Mouse (Mus musculus): ENCODE results near the gene Zdhhc25. TPM values are rescaled to one million over a fixed set of nuclear protein-coding genes. Genes with fewer than 3 reads are reported as not detected.

Zdhhc25 gene
- total RNA-seq (2014; rRNA removed) (not detected in 2 replicates), polyA plus RNA-seq (2015; fragmentation: Nextera tagmentation; extraction: Ambion mirVana) (not detected in 2 replicates)

- Histone ChIP-seq H3K9ac (replicated peaks; ENCODE audit: low read length) (no peak within 1 kb of the TSS), H3K36me3 (ENCODE audit: insufficient read depth, low read length) (no peaks in the 10 kb centered on the region), H3K27me3 (ENCODE audit: insufficient read depth, low read length) (no peaks in the 10 kb centered on the region), H3K4me3 (ENCODE audit: low read length) (no peak within 1 kb of the TSS), H3K4me1 (ENCODE audit: insufficient read depth, low read length) (no peaks in the 10 kb centered on the region), H3K9me3 (ENCODE audit: low read length) (0 out of 2 replicates have a peak, but pooled peaks cover 2% of the 10 kb centered on the region), H3K27ac (no peak within 1 kb of the TSS), H3K4me2 (ENCODE audit: low read depth, low read length) (no peak within 1 kb of the TSS)
- no peak for ATAC-seq
- no peak for DNase-seq (ENCODE audit: low spot score)
- WGBS: 82% methylated on average over 4 of the region's 4 CpGs
- no peak for TF ChIP-seq CTCF (IDR thresholded peaks at IDR 0.05; ENCODE audit: low read depth)
Observed at GRCm38 (mm10) chr15:88600002-88600401, at the start of gene Zdhhc25. Zdhhc25 (plus strand) TSS chr15:88600302.

GRCm38 (mm10) chr15:88552852-88553251 is 47.2 kb upstream of the Zdhhc25 start:
- Histone ChIP-seq H3K4me1 (ENCODE audit: insufficient read depth, low read length) (no peaks in the 10 kb centered on the region), H3K27ac (no peak overlapping the region), H3K4me2 (ENCODE audit: low read depth, low read length) (no peak overlapping the region), H3K36me3 (ENCODE audit: insufficient read depth, low read length) (no peaks in the 10 kb centered on the region), H3K9me3 (ENCODE audit: low read length) (no peaks in the 10 kb centered on the region), H3K9ac (replicated peaks; ENCODE audit: low read length) (no peak overlapping the region), H3K27me3 (ENCODE audit: insufficient read depth, low read length) (no peaks in the 10 kb centered on the region), H3K4me3 (ENCODE audit: low read length) (no peak overlapping the region)
- no peak for ATAC-seq
- WGBS: 79% methylated on average over 9 of the region's 9 CpGs
- no peak for DNase-seq (ENCODE audit: low spot score)
- TF ChIP-seq CTCF (IDR thresholded peaks at IDR 0.05; ENCODE audit: low read depth): no peak

GRCm38 (mm10) chr15:88555476-88555875 is 44.6 kb upstream of the Zdhhc25 start:
- peak; percentile 88 for TF ChIP-seq CTCF (IDR thresholded peaks at IDR 0.05; ENCODE audit: low read depth)
- Histone ChIP-seq H3K9me3 (ENCODE audit: low read length) (no peaks in the 10 kb centered on the region), H3K4me1 (ENCODE audit: insufficient read depth, low read length) (peaks cover under 1% of the 10 kb centered on the region; the same call in 1 of the 2 replicates), H3K27me3 (ENCODE audit: insufficient read depth, low read length) (0 out of 2 replicates have a peak, but pooled peaks cover 6% of the 10 kb centered on the region), H3K4me2 (ENCODE audit: low read depth, low read length) (no peak overlapping the region), H3K4me3 (ENCODE audit: low read length) (no peak overlapping the region), H3K36me3 (ENCODE audit: insufficient read depth, low read length) (no peaks in the 10 kb centered on the region), H3K9ac (replicated peaks; ENCODE audit: low read length) (no peak overlapping the region), H3K27ac (no peak overlapping the region)
- ATAC-seq (no peak), DNase-seq (ENCODE audit: low spot score) (peak; percentile 82)
- WGBS: 19% methylated on average over 8 of the region's 8 CpGs

GRCm38 (mm10) chr15:88560637-88561036 is 39.5 kb upstream of the Zdhhc25 start:
- Histone ChIP-seq H3K27ac (no peak overlapping the region), H3K9me3 (ENCODE audit: low read length) (no peaks in the 10 kb centered on the region), H3K4me3 (ENCODE audit: low read length) (no peak overlapping the region), H3K27me3 (ENCODE audit: insufficient read depth, low read length) (0 out of 2 replicates have a peak, but pooled peaks cover 6% of the 10 kb centered on the region), H3K4me1 (ENCODE audit: insufficient read depth, low read length) (peaks cover 11% of the 10 kb centered on the region; the same call in 1 of the 2 replicates), H3K36me3 (ENCODE audit: insufficient read depth, low read length) (no peaks in the 10 kb centered on the region), H3K9ac (replicated peaks; ENCODE audit: low read length) (no peak overlapping the region), H3K4me2 (ENCODE audit: low read depth, low read length) (no peak overlapping the region)
- ATAC-seq (no peak), DNase-seq (ENCODE audit: low spot score) (no peak)
- 64% methylated on average over 6 of the region's 6 CpGs for WGBS
- no peak for TF ChIP-seq CTCF (IDR thresholded peaks at IDR 0.05; ENCODE audit: low read depth)

- 0 out of 2 replicates have a peak, but pooled peaks cover 6% of the 10 kb centered on the region for H3K27me3 ChIP-seq (ENCODE audit: insufficient read depth, low read length)
- TF ChIP-seq CTCF (IDR thresholded peaks at IDR 0.05; ENCODE audit: low read depth): peak; percentile 61
- peak overlapping the region; percentile 48 for H3K4me2 ChIP-seq (ENCODE audit: low read depth, low read length)
- no peaks in the 10 kb centered on the region for H3K9me3 ChIP-seq (ENCODE audit: low read length)
- DNase-seq (ENCODE audit: low spot score) (peak; percentile 72), ATAC-seq (peak; percentile 49; the same call in 1 of the 2 replicates)
- peaks cover 11% of the 10 kb centered on the region; the same call in 1 of the 2 replicates for H3K4me1 ChIP-seq (ENCODE audit: insufficient read depth, low read length)
- no peaks in the 10 kb centered on the region for H3K36me3 ChIP-seq (ENCODE audit: insufficient read depth, low read length)
- 4% methylated on average over 22 of the region's 22 CpGs for WGBS
- H3K9ac ChIP-seq (replicated peaks; ENCODE audit: low read length): no peak overlapping the region
- H3K27ac ChIP-seq: no peak overlapping the region
- 0 out of 2 replicates have a peak overlapping the region, but pooled peaks have one; percentile 1 for H3K4me3 ChIP-seq (ENCODE audit: low read length)
Observed at GRCm38 (mm10) chr15:88561058-88561730, 38.9 kb upstream of the Zdhhc25 start.

- H3K36me3 ChIP-seq (ENCODE audit: insufficient read depth, low read length): no peaks in the 10 kb centered on the region
- no peak for DNase-seq (ENCODE audit: low spot score)
- H3K9me3 ChIP-seq (ENCODE audit: low read length): no peaks in the 10 kb centered on the region
- no peak for ATAC-seq
- WGBS: 72% methylated on average over 9 of the region's 9 CpGs
- H3K27ac ChIP-seq: no peak overlapping the region
- no peak overlapping the region for H3K4me2 ChIP-seq (ENCODE audit: low read depth, low read length)
- no peak overlapping the region for H3K9ac ChIP-seq (replicated peaks; ENCODE audit: low read length)
- no peak overlapping the region for H3K4me3 ChIP-seq (ENCODE audit: low read length)
- peaks cover 11% of the 10 kb centered on the region; the same call in 1 of the 2 replicates for H3K4me1 ChIP-seq (ENCODE audit: insufficient read depth, low read length)
- no peak for TF ChIP-seq CTCF (IDR thresholded peaks at IDR 0.05; ENCODE audit: low read depth)
- no peaks in the 10 kb centered on the region for H3K27me3 ChIP-seq (ENCODE audit: insufficient read depth, low read length)
Observed at GRCm38 (mm10) chr15:88565307-88565706, 34.8 kb upstream of the Zdhhc25 start.

- Histone ChIP-seq H3K4me3 (ENCODE audit: low read length) (no peak overlapping the region), H3K27ac (no peak overlapping the region), H3K9ac (replicated peaks; ENCODE audit: low read length) (no peak overlapping the region), H3K27me3 (ENCODE audit: insufficient read depth, low read length) (no peaks in the 10 kb centered on the region), H3K4me2 (ENCODE audit: low read depth, low read length) (no peak overlapping the region), H3K9me3 (ENCODE audit: low read length) (no peaks in the 10 kb centered on the region), H3K36me3 (ENCODE audit: insufficient read depth, low read length) (no peaks in the 10 kb centered on the region), H3K4me1 (ENCODE audit: insufficient read depth, low read length) (peaks cover 7% of the 10 kb centered on the region; the same call in 1 of the 2 replicates)
- TF ChIP-seq CTCF (IDR thresholded peaks at IDR 0.05; ENCODE audit: low read depth): no peak
- WGBS: 41% methylated on average over 4 of the region's 4 CpGs
- peak; percentile 21 for DNase-seq (ENCODE audit: low spot score)
- ATAC-seq: no peak
Observed at GRCm38 (mm10) chr15:88565806-88566205, 34.3 kb upstream of the Zdhhc25 start.
